Mouse (Mus musculus): ENCODE results near the gene Vps37b.

The Vps37b gene

GRCm38 (mm10) chr5:124032001-124032508 is at the start of gene Vps37b:
Gene Vps37b, minus strand, starts transcription at chr5:124032270.
- H3K27me3 ChIP-seq (ENCODE audit: insufficient read depth, low read length), result 0 out of 2 replicates have a peak, but pooled peaks cover 12% of the 10 kb centered on the region
- H3K36me3 ChIP-seq (ENCODE audit: insufficient read depth, low read length), result no peaks in the 10 kb centered on the region; the same call in 1 of the 2 replicates
- no peaks in the 10 kb centered on the region for H3K9me3 ChIP-seq (ENCODE audit: low read length)
- H3K4me3 ChIP-seq (replicated peaks; ENCODE audit: low read length), result peak within 1 kb of the TSS; percentile 90
- TF ChIP-seq POU5F1 (IDR thresholded peaks at IDR 0.05; ENCODE audit: borderline replicate concordance, low read length) (no peak), CTCF (conservative IDR thresholded peaks at IDR 0.05; ENCODE audit: low read length) (no peak), NANOG (IDR thresholded peaks at IDR 0.05; ENCODE audit: borderline replicate concordance, low read length) (no peak)
- peaks cover 31% of the 10 kb centered on the region for H3K4me1 ChIP-seq (replicated peaks; ENCODE audit: low read depth, low read length)

- TF ChIP-seq CTCF (conservative IDR thresholded peaks at IDR 0.05; ENCODE audit: low read length), result no peak
- no peak for TF ChIP-seq POU5F1 (IDR thresholded peaks at IDR 0.05; ENCODE audit: borderline replicate concordance, low read length)
- TF ChIP-seq NANOG (IDR thresholded peaks at IDR 0.05; ENCODE audit: borderline replicate concordance, low read length), result no peak
- no peak overlapping the region for H3K4me3 ChIP-seq (replicated peaks; ENCODE audit: low read length)
- peaks cover 39% of the 10 kb centered on the region for H3K4me1 ChIP-seq (replicated peaks; ENCODE audit: low read depth, low read length)
- peaks cover 16% of the 10 kb centered on the region for H3K9me3 ChIP-seq (ENCODE audit: low read length)
- peaks cover 30% of the 10 kb centered on the region for H3K27me3 ChIP-seq (ENCODE audit: insufficient read depth, low read length)
- H3K36me3 ChIP-seq (ENCODE audit: insufficient read depth, low read length), result no peaks in the 10 kb centered on the region
Observed at GRCm38 (mm10) chr5:124079880-124080279, 47.8 kb upstream of the Vps37b start.

- H3K4me3 ChIP-seq (replicated peaks; ENCODE audit: low read length), result no peak overlapping the region
- TF ChIP-seq NANOG (IDR thresholded peaks at IDR 0.05; ENCODE audit: borderline replicate concordance, low read length) (no peak), POU5F1 (IDR thresholded peaks at IDR 0.05; ENCODE audit: borderline replicate concordance, low read length) (no peak), CTCF (conservative IDR thresholded peaks at IDR 0.05; ENCODE audit: low read length) (no peak)
- no peaks in the 10 kb centered on the region for H3K36me3 ChIP-seq (ENCODE audit: insufficient read depth, low read length)
- H3K4me1 ChIP-seq (replicated peaks; ENCODE audit: low read depth, low read length), result peaks cover 39% of the 10 kb centered on the region
- peaks cover 30% of the 10 kb centered on the region for H3K27me3 ChIP-seq (ENCODE audit: insufficient read depth, low read length)
- H3K9me3 ChIP-seq (ENCODE audit: low read length), result peaks cover 16% of the 10 kb centered on the region
Observed at GRCm38 (mm10) chr5:124078794-124079416, 46.8 kb upstream of the Vps37b start.

GRCm38 (mm10) chr5:124077856-124078460 is 45.9 kb upstream of the Vps37b start:
- TF ChIP-seq CTCF (conservative IDR thresholded peaks at IDR 0.05; ENCODE audit: low read length) (no peak), POU5F1 (IDR thresholded peaks at IDR 0.05; ENCODE audit: borderline replicate concordance, low read length) (no peak)
- Histone ChIP-seq H3K27me3 (ENCODE audit: insufficient read depth, low read length) (peaks cover 30% of the 10 kb centered on the region), H3K9me3 (ENCODE audit: low read length) (peaks cover 8% of the 10 kb centered on the region), H3K4me3 (replicated peaks; ENCODE audit: low read length) (no peak overlapping the region), H3K4me1 (replicated peaks; ENCODE audit: low read depth, low read length) (peaks cover 39% of the 10 kb centered on the region), H3K36me3 (ENCODE audit: insufficient read depth, low read length) (no peaks in the 10 kb centered on the region)

GRCm38 (mm10) chr5:124077241-124077640 is 45.2 kb upstream of the Vps37b start:
- Histone ChIP-seq H3K4me3 (replicated peaks; ENCODE audit: low read length) (peak overlapping the region; percentile 53), H3K9me3 (ENCODE audit: low read length) (peaks cover 1% of the 10 kb centered on the region), H3K4me1 (replicated peaks; ENCODE audit: low read depth, low read length) (peaks cover 39% of the 10 kb centered on the region), H3K36me3 (ENCODE audit: insufficient read depth, low read length) (no peaks in the 10 kb centered on the region), H3K27me3 (ENCODE audit: insufficient read depth, low read length) (peaks cover 30% of the 10 kb centered on the region)
- no peak for TF ChIP-seq POU5F1 (IDR thresholded peaks at IDR 0.05; ENCODE audit: borderline replicate concordance, low read length)

GRCm38 (mm10) chr5:124076559-124076958 is 44.5 kb upstream of the Vps37b start:
- Histone ChIP-seq H3K9me3 (ENCODE audit: low read length) (no peaks in the 10 kb centered on the region), H3K27me3 (ENCODE audit: insufficient read depth, low read length) (peaks cover 30% of the 10 kb centered on the region), H3K4me1 (replicated peaks; ENCODE audit: low read depth, low read length) (peaks cover 42% of the 10 kb centered on the region), H3K4me3 (replicated peaks; ENCODE audit: low read length) (peak overlapping the region; percentile 53), H3K36me3 (ENCODE audit: insufficient read depth, low read length) (no peaks in the 10 kb centered on the region)
- TF ChIP-seq CTCF (conservative IDR thresholded peaks at IDR 0.05; ENCODE audit: low read length) (no peak), POU5F1 (IDR thresholded peaks at IDR 0.05; ENCODE audit: borderline replicate concordance, low read length) (no peak), NANOG (IDR thresholded peaks at IDR 0.05; ENCODE audit: borderline replicate concordance, low read length) (no peak)

GRCm38 (mm10) chr5:124075716-124076115 is 43.6 kb upstream of the Vps37b start:
- H3K36me3 ChIP-seq (ENCODE audit: insufficient read depth, low read length), result no peaks in the 10 kb centered on the region
- peaks cover 43% of the 10 kb centered on the region for H3K4me1 ChIP-seq (replicated peaks; ENCODE audit: low read depth, low read length)
- no peak for TF ChIP-seq NANOG (IDR thresholded peaks at IDR 0.05; ENCODE audit: borderline replicate concordance, low read length)
- TF ChIP-seq POU5F1 (IDR thresholded peaks at IDR 0.05; ENCODE audit: borderline replicate concordance, low read length), result no peak
- TF ChIP-seq CTCF (conservative IDR thresholded peaks at IDR 0.05; ENCODE audit: low read length), result no peak
- peaks cover 30% of the 10 kb centered on the region for H3K27me3 ChIP-seq (ENCODE audit: insufficient read depth, low read length)
- no peak overlapping the region for H3K4me3 ChIP-seq (replicated peaks; ENCODE audit: low read length)
- no peaks in the 10 kb centered on the region for H3K9me3 ChIP-seq (ENCODE audit: low read length)

GRCm38 (mm10) chr5:124074845-124075307 is 42.8 kb upstream of the Vps37b start:
- Histone ChIP-seq H3K36me3 (ENCODE audit: insufficient read depth, low read length) (no peaks in the 10 kb centered on the region), H3K9me3 (ENCODE audit: low read length) (no peaks in the 10 kb centered on the region), H3K4me1 (replicated peaks; ENCODE audit: low read depth, low read length) (peaks cover 43% of the 10 kb centered on the region), H3K27me3 (ENCODE audit: insufficient read depth, low read length) (peaks cover 29% of the 10 kb centered on the region), H3K4me3 (replicated peaks; ENCODE audit: low read length) (no peak overlapping the region)
- TF ChIP-seq CTCF (conservative IDR thresholded peaks at IDR 0.05; ENCODE audit: low read length) (no peak), POU5F1 (IDR thresholded peaks at IDR 0.05; ENCODE audit: borderline replicate concordance, low read length) (no peak), NANOG (IDR thresholded peaks at IDR 0.05; ENCODE audit: borderline replicate concordance, low read length) (no peak)
